Mouse (Mus musculus) mature B cell (primary cell): ENCODE measurements around the gene Rcor1.

Experiments
- in situ Hi-C: fragments of 300-500 bp; cut with MboI; formaldehyde crosslinking; loops from 2 replicates; pipeline ENCODE4 v1.14.3; 2019

The Rcor1 gene

GRCm38 (mm10) chr12:111162312-111163061 lies 123.3 kb downstream of the Rcor1 start:
- in situ Hi-C loops: no loop called here

- in situ Hi-C loops: no loop called here
Observed at GRCm38 (mm10) chr12:111164310-111164751, 125.2 kb downstream of the Rcor1 start.

- in situ Hi-C loops: no loop called here
Observed at GRCm38 (mm10) chr12:111165146-111165812, 126.1 kb downstream of the Rcor1 start.
